Mouse (Mus musculus) limb, embryonic 10.5 days (tissue): ENCODE results near the gene Vsig10. TPM values are rescaled to one million over a fixed set of nuclear protein-coding genes. Genes with fewer than 3 reads are reported as not detected.
"Not testable (repeated sequence)": the region's sequence is repeated elsewhere in the genome, so short reads cannot be mapped to it uniquely, and the experiment has no call there.

ENCODE experiments used
- DNase-seq: peaks from one replicate; pipeline ENCODE4 v3.0.0-alpha.2; 2017; ENCODE audit warnings: low spot score
- H3K27ac ChIP-seq: fragments of 300-500 bp; sonication (generic); 2 replicates; pipeline ENCODE4 v1.5.1; 2016; ENCODE audit warnings: mild to moderate bottlenecking
- H3K27me3 ChIP-seq: fragments of 300-500 bp; sonication (generic); 2 replicates; pipeline ENCODE4 v1.6.1; 2016; ENCODE audit warnings: low read depth, mild to moderate bottlenecking; ENCODE audit not compliant: poor library complexity, severe bottlenecking
- H3K36me3 ChIP-seq: fragments of 300-500 bp; sonication (generic); 2 replicates; pipeline ENCODE4 v1.6.1; 2016; ENCODE audit warnings: mild to moderate bottlenecking, moderate library complexity
- H3K4me1 ChIP-seq: fragments of 300-500 bp; sonication (generic); 2 replicates; pipeline ENCODE4 v1.6.1; 2016
- H3K4me3 ChIP-seq: fragments of 300-500 bp; sonication (generic); 2 replicates; pipeline ENCODE4 v1.5.1; 2016; ENCODE audit warnings: mild to moderate bottlenecking, moderate library complexity
- H3K9me3 ChIP-seq: fragments of 300-500 bp; sonication (generic); replicated peaks from 2 replicates; pipeline ENCODE4 v1.6.1; 2016; ENCODE audit warnings: mild to moderate bottlenecking
- WGBS: fragments of 180-500 bp; shearing (Covaris S2); methylation state at CpG from one replicate; pipeline ENCODE4 v1.1.7; 2016; 5-methylcytosine and 5-hydroxymethylcytosine counted together
- polyA plus RNA-seq: library from polyadenylated mRNA; unstranded; fragments of >200 nt; fragmentation: Nextera tagmentation; extraction: Ambion mirVana; gene quantifications from 2 replicates; pipeline ENCODE4 v1.2.1, GENCODE M21; 2016

Gene Vsig10
- polyA plus RNA-seq, 1 experiment from 2014 or later = 4.4 TPM

- H3K4me3 ChIP-seq = no peak overlapping the region
- no peak overlapping the region for H3K27ac ChIP-seq
- H3K27me3 ChIP-seq = no peaks in the 10 kb centered on the region
- WGBS = 44% methylated on average over 13 of the region's 13 CpGs
- DNase-seq = no peak
- H3K9me3 ChIP-seq = no peaks in the 10 kb centered on the region
- peaks cover 25% of the 10 kb centered on the region for H3K36me3 ChIP-seq
- peaks cover 48% of the 10 kb centered on the region for H3K4me1 ChIP-seq
These were observed 42.0 kb downstream of the Vsig10 start for GRCm38 (mm10) chr5:117360631-117361541.

DNA sequence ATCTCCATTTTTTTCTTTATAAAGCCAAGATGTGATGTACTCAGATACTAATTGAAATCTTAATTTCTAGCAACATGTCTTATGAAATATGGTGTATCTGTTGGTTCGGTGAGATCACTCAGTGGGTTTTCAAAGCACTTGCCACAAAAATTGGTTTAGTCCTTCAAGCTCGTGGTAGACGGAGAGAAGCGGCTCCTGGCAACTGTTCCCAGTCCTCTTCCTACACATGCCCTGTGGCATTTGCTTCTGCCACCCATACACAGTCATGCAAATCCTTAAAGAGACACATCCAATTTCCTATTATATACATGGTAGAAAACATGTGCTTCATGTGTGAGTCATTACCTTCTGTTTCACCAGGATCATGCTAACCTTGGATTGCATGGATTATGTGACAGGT, 42.7 kb downstream of the Vsig10 start:
- H3K27ac ChIP-seq = no peak overlapping the region
- H3K4me1 ChIP-seq = peaks cover 41% of the 10 kb centered on the region
- no peak overlapping the region for H3K4me3 ChIP-seq
- peaks cover 30% of the 10 kb centered on the region for H3K36me3 ChIP-seq
- DNase-seq = no peak
- H3K27me3 ChIP-seq = no peaks in the 10 kb centered on the region
- H3K9me3 ChIP-seq = no peaks in the 10 kb centered on the region
- 93% methylated on average over 4 of the region's 4 CpGs for WGBS

- WGBS = 64% methylated on average over 15 of the region's 15 CpGs
- H3K27me3 ChIP-seq = no peaks in the 10 kb centered on the region
- peaks cover 36% of the 10 kb centered on the region for H3K4me1 ChIP-seq
- peaks cover 42% of the 10 kb centered on the region for H3K36me3 ChIP-seq
- H3K27ac ChIP-seq = no peak overlapping the region
- no peaks in the 10 kb centered on the region for H3K9me3 ChIP-seq
- H3K4me3 ChIP-seq = no peak overlapping the region
- no peak for DNase-seq
These were observed 44.3 kb downstream of the Vsig10 start for GRCm38 (mm10) chr5:117363066-117363782.

DNA sequence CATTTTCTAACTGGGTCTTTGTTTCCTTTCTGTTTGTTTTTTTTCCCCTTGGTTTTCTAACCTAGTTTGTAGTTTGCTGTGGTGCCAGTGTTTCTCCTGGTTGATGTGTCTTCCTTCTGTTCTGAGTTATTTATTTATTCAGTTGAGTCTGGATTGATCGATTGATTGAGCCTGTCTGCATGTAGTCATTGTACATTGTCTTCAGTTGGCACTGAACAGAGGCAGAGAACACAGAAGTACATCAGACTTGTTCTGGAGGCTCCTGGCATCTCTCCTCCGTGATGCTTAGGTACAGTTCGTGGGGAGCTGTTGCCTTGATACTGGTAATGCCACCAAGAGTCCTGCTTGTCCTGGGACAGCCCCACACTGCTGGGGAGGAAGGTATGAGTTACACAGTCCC, 45.9 kb downstream of the Vsig10 start:
- Histone ChIP-seq H3K4me1 (peaks cover 28% of the 10 kb centered on the region), H3K36me3 (peaks cover 58% of the 10 kb centered on the region), H3K9me3 (no peaks in the 10 kb centered on the region), H3K27ac (no peak overlapping the region), H3K27me3 (no peaks in the 10 kb centered on the region), H3K4me3 (no peak overlapping the region)
- 90% methylated on average over 3 of the region's 3 CpGs for WGBS
- no peak for DNase-seq

DNA sequence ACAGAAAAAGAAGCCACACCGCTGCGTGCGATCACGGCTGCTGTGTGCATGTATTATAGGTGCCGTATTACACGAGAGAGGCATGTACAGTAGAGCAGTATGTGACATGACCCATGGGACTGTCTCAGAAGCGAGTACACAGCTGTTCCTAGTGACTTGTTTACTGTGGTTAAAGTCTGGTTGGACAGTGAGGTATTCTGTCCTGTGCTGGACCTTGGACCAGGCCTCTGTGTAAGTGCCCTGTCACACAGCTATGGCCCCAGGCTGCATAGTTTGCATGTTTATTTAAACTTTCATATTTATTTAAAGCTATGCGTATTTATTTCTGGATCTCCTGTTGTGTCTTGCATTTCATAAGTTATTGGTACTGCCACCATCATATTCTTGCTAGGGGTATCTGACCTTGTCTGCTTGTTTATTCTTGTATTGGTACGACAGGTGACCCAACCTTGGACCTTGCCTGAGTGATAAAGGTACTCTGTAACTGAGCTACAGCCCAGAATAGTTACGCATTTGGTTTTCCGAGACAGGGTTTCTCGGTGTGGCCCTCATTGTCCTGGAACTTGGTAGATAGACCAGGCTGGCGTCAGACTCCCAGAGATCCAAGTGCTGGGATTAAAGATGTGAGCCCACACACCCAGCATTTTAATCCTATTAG, 47.1 kb downstream of the Vsig10 start:
- Histone ChIP-seq H3K4me3 (no peak overlapping the region), H3K27ac (no peak overlapping the region), H3K27me3 (no peaks in the 10 kb centered on the region), H3K4me1 (peaks cover 16% of the 10 kb centered on the region), H3K9me3 (no peaks in the 10 kb centered on the region), H3K36me3 (peaks cover 69% of the 10 kb centered on the region)
- no peak for DNase-seq
- 97% methylated on average over 13 of the region's 13 CpGs for WGBS

DNA sequence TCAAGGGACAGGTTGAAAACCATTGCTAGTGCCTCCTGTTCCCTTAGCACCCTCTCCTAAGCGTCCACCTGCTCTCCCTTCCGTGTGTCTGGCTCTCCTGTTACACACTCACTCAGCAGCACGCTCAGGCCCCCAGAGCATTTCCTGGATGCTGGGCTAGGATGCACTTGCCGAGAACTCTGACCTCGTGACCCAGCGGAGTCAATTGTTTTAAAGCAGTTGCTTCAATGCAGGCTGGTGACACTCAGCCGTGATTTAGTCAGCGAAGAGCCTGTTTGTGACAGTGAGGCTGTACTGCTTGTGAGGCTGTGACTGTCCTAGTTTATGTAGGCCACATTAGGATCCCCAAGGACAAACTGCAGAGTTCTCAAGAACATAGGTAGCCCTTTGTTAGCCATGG, 48.3 kb downstream of the Vsig10 start:
- 45% methylated on average over 8 of the region's 8 CpGs for WGBS
- no peak overlapping the region for H3K27ac ChIP-seq
- H3K9me3 ChIP-seq = no peaks in the 10 kb centered on the region
- no peak overlapping the region for H3K4me3 ChIP-seq
- peaks cover 15% of the 10 kb centered on the region for H3K4me1 ChIP-seq
- no peaks in the 10 kb centered on the region for H3K27me3 ChIP-seq
- peaks cover 80% of the 10 kb centered on the region for H3K36me3 ChIP-seq
- DNase-seq = no peak

GRCm38 (mm10) chr5:117370592-117370991, 51.7 kb downstream of the Vsig10 start:
- H3K27me3 ChIP-seq = no peaks in the 10 kb centered on the region
- no peak overlapping the region for H3K27ac ChIP-seq
- no peak for DNase-seq
- no peaks in the 10 kb centered on the region for H3K9me3 ChIP-seq
- WGBS = 94% methylated on average over 10 of the region's 10 CpGs
- H3K4me1 ChIP-seq = peaks cover 9% of the 10 kb centered on the region; the same call in 1 of the 2 replicates
- H3K4me3 ChIP-seq = no peak overlapping the region
- peaks cover 90% of the 10 kb centered on the region for H3K36me3 ChIP-seq

- no peak for DNase-seq
- no peak overlapping the region for H3K4me3 ChIP-seq
- no peak overlapping the region for H3K27ac ChIP-seq
- no peaks in the 10 kb centered on the region for H3K9me3 ChIP-seq
- 94% methylated on average over 9 of the region's 9 CpGs for WGBS
- peaks cover 96% of the 10 kb centered on the region for H3K36me3 ChIP-seq
- H3K27me3 ChIP-seq = no peaks in the 10 kb centered on the region
- H3K4me1 ChIP-seq = 0 out of 2 replicates have a peak, but pooled peaks cover 4% of the 10 kb centered on the region
These were observed 54.5 kb downstream of the Vsig10 start for GRCm38 (mm10) chr5:117373418-117373817.

GRCm38 (mm10) chr5:117374372-117375049, 55.6 kb downstream of the Vsig10 start:
- DNase-seq = no peak
- Histone ChIP-seq H3K4me1 (0 out of 2 replicates have a peak, but pooled peaks cover 4% of the 10 kb centered on the region), H3K4me3 (no peak overlapping the region), H3K27ac (no peak overlapping the region), H3K9me3 (no peaks in the 10 kb centered on the region), H3K27me3 (no peaks in the 10 kb centered on the region), H3K36me3 (peaks cover 96% of the 10 kb centered on the region)
- 96% methylated on average over 7 of the region's 7 CpGs for WGBS

DNA sequence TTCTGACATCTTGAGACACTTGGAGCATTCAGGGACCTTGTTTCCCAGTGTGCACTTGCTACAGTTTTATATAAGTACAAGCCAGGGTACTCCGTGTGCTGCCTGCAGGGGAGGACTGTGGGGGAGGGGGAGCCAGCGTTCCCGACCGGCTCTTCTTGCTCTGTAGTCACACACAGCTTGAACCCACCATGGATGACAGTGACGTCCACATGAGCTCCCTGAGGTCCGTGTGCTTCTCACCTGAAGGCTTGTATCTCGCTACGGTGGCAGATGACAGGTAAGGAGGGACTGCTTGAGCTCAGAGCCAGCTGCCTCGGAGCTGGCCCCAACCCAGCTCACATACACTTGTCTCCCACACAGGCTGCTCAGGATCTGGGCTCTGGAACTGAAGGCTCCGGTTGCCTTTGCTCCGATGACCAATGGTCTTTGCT, 57.5 kb downstream of the Vsig10 start:
- DNase-seq = no peak
- Histone ChIP-seq H3K4me1 (0 out of 2 replicates have a peak, but pooled peaks cover 4% of the 10 kb centered on the region), H3K9me3 (no peaks in the 10 kb centered on the region), H3K27me3 (no peaks in the 10 kb centered on the region), H3K27ac (no peak overlapping the region), H3K36me3 (peaks cover 97% of the 10 kb centered on the region), H3K4me3 (no peak overlapping the region)
- 79% methylated on average over 11 of the region's 11 CpGs for WGBS

GRCm38 (mm10) chr5:117377731-117378130, 58.8 kb downstream of the Vsig10 start:
- H3K4me3 ChIP-seq, H3K27ac ChIP-seq, H3K27me3 ChIP-seq, H3K4me1 ChIP-seq, DNase-seq, H3K9me3 ChIP-seq: not testable (repeated sequence)
- H3K36me3 ChIP-seq = peaks cover 97% of the 10 kb centered on the region
- WGBS = 96% methylated on average over 14 of the region's 14 CpGs

DNA sequence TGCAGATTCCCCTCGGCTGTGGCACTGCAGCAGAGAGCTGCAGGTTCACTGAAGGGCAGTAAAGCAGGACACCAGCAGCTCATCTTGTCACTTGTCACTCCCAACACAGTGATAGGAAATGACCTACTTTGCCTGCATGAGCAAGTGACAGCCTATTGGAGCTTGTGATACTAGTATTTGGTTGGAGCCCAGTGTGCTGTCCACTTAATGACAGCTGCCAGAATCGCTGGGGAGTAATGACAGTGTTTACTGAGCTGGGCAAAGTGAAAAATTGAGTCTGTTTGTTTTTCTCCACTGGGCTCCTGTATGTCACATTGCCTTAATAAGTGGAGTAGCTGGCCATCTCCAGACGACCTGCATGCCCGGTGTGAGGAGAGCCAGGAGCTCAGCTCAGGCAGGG, 61.3 kb downstream of the Vsig10 start:
- WGBS = 88% methylated on average over 4 of the region's 4 CpGs
- no peak overlapping the region for H3K4me3 ChIP-seq
- no peaks in the 10 kb centered on the region for H3K27me3 ChIP-seq
- peaks cover 98% of the 10 kb centered on the region for H3K36me3 ChIP-seq
- H3K4me1 ChIP-seq = no peaks in the 10 kb centered on the region
- H3K9me3 ChIP-seq = no peaks in the 10 kb centered on the region
- no peak overlapping the region for H3K27ac ChIP-seq
- DNase-seq = no peak
